Mouse (Mus musculus): ENCODE results near the gene Scyl1. TPM values are rescaled to one million over a fixed set of nuclear protein-coding genes. Genes with fewer than 3 reads are reported as not detected.
A peak's percentile ranks its signal among the peaks of the same experiment; 100 is the strongest.

The Scyl1 gene
- polyA plus RNA-seq, 1 experiment from 2014 or later: 70.0 TPM

GRCm38 (mm10) chr19:5801432-5801964 lies 30.3 kb upstream of the Scyl1 start:
- Histone ChIP-seq H3K27ac (peak overlapping the region; percentile 100), H3K27me3 (no peaks in the 10 kb centered on the region), H3K9ac (replicated peaks) (peak overlapping the region; percentile 99), H3K36me3 (peaks cover 20% of the 10 kb centered on the region), H3K4me3 (replicated peaks) (peak overlapping the region; percentile 99), H3K9me3 (no peaks in the 10 kb centered on the region), H3K4me1 (replicated peaks) (peaks cover 45% of the 10 kb centered on the region), H3K4me2 (replicated peaks) (peak overlapping the region; percentile 97)
- ATAC-seq: no peak
- WGBS: 7% methylated on average over 3 of the region's 3 CpGs

GRCm38 (mm10) chr19:5800632-5801431 lies 29.6 kb upstream of the Scyl1 start:
- WGBS: 0% methylated on average over 19 of the region's 19 CpGs
- Histone ChIP-seq H3K4me1 (replicated peaks) (peaks cover 45% of the 10 kb centered on the region), H3K9me3 (no peaks in the 10 kb centered on the region), H3K36me3 (peaks cover 26% of the 10 kb centered on the region), H3K4me2 (replicated peaks) (peak overlapping the region; percentile 97), H3K9ac (replicated peaks) (peak overlapping the region; percentile 99), H3K4me3 (replicated peaks) (peak overlapping the region; percentile 99), H3K27ac (peak overlapping the region; percentile 100), H3K27me3 (no peaks in the 10 kb centered on the region)
- ATAC-seq: no peak

- 2% methylated on average over 2 of the region's 2 CpGs for WGBS
- peaks cover 32% of the 10 kb centered on the region for H3K36me3 ChIP-seq
Observed at GRCm38 (mm10) chr19:5800350-5800631, 29.1 kb upstream of the Scyl1 start.

GRCm38 (mm10) chr19:5799566-5800349 lies 28.5 kb upstream of the Scyl1 start:
- Histone ChIP-seq H3K36me3 (peaks cover 37% of the 10 kb centered on the region), H3K9me3 (no peaks in the 10 kb centered on the region), H3K9ac (replicated peaks) (peak overlapping the region; percentile 99), H3K27me3 (no peaks in the 10 kb centered on the region), H3K4me2 (replicated peaks) (peak overlapping the region; percentile 97), H3K27ac (peak overlapping the region; percentile 100), H3K4me1 (replicated peaks) (peaks cover 49% of the 10 kb centered on the region), H3K4me3 (replicated peaks) (peak overlapping the region; percentile 99)
- no peak for ATAC-seq
- 0% methylated on average over 10 of the region's 10 CpGs for WGBS

More at GRCm38 (mm10) chr19:5800350-5800631, 29.1 kb upstream of the Scyl1 start:
- peak overlapping the region; percentile 99 for H3K4me3 ChIP-seq (replicated peaks)
- H3K4me2 ChIP-seq (replicated peaks): peak overlapping the region; percentile 97
- no peaks in the 10 kb centered on the region for H3K9me3 ChIP-seq
- peak overlapping the region; percentile 100 for H3K27ac ChIP-seq
- no peak for ATAC-seq
- H3K9ac ChIP-seq (replicated peaks): peak overlapping the region; percentile 99
- peaks cover 49% of the 10 kb centered on the region for H3K4me1 ChIP-seq (replicated peaks)
- H3K27me3 ChIP-seq: no peaks in the 10 kb centered on the region

- Histone ChIP-seq H3K4me1 (replicated peaks) (peaks cover 45% of the 10 kb centered on the region), H3K9ac (replicated peaks) (peak overlapping the region; percentile 86), H3K27ac (peak overlapping the region; percentile 49; the same call in 1 of the 2 replicates), H3K9me3 (no peaks in the 10 kb centered on the region), H3K27me3 (no peaks in the 10 kb centered on the region), H3K4me3 (replicated peaks) (peak overlapping the region; percentile 99), H3K4me2 (replicated peaks) (peak overlapping the region; percentile 97), H3K36me3 (peaks cover 39% of the 10 kb centered on the region)
- WGBS: 1% methylated on average over 7 of the region's 7 CpGs
- ATAC-seq: no peak
Observed at GRCm38 (mm10) chr19:5798700-5799479, 27.7 kb upstream of the Scyl1 start.

- no peak for ATAC-seq
- 0 out of 2 replicates have a peak overlapping the region, but pooled peaks have one; percentile 54 for H3K27ac ChIP-seq
- peaks cover 40% of the 10 kb centered on the region for H3K4me1 ChIP-seq (replicated peaks)
- WGBS: 32% methylated on average over 7 of the region's 7 CpGs
- peak overlapping the region; percentile 67 for H3K9ac ChIP-seq (replicated peaks)
- no peaks in the 10 kb centered on the region for H3K9me3 ChIP-seq
- no peaks in the 10 kb centered on the region for H3K27me3 ChIP-seq
- H3K36me3 ChIP-seq: peaks cover 39% of the 10 kb centered on the region
- H3K4me2 ChIP-seq (replicated peaks): peak overlapping the region; percentile 97
- peak overlapping the region; percentile 99 for H3K4me3 ChIP-seq (replicated peaks)
Observed at GRCm38 (mm10) chr19:5797381-5798111, 26.3 kb upstream of the Scyl1 start.

GRCm38 (mm10) chr19:5796573-5797111 lies 25.4 kb upstream of the Scyl1 start:
- no peaks in the 10 kb centered on the region for H3K27me3 ChIP-seq
- H3K4me2 ChIP-seq (replicated peaks): peak overlapping the region; percentile 97
- H3K27ac ChIP-seq: peak overlapping the region; percentile 54
- H3K9me3 ChIP-seq: no peaks in the 10 kb centered on the region
- 67% methylated on average over 7 of the region's 7 CpGs for WGBS
- H3K36me3 ChIP-seq: peaks cover 39% of the 10 kb centered on the region
- H3K4me1 ChIP-seq (replicated peaks): peaks cover 40% of the 10 kb centered on the region
- H3K4me3 ChIP-seq (replicated peaks): peak overlapping the region; percentile 99
- ATAC-seq: no peak
- peak overlapping the region; percentile 67 for H3K9ac ChIP-seq (replicated peaks)

- Histone ChIP-seq H3K9me3 (no peaks in the 10 kb centered on the region), H3K4me2 (replicated peaks) (peak overlapping the region; percentile 97), H3K27ac (peak overlapping the region; percentile 54), H3K36me3 (peaks cover 39% of the 10 kb centered on the region), H3K9ac (replicated peaks) (peak overlapping the region; percentile 67), H3K27me3 (no peaks in the 10 kb centered on the region), H3K4me3 (replicated peaks) (peak overlapping the region; percentile 99), H3K4me1 (replicated peaks) (peaks cover 40% of the 10 kb centered on the region)
- 74% methylated on average over 11 of the region's 11 CpGs for WGBS
- no peak for ATAC-seq
Observed at GRCm38 (mm10) chr19:5795668-5796572, 24.7 kb upstream of the Scyl1 start.

- ATAC-seq: peak; percentile 19; the same call in 1 of the 2 replicates
- H3K9me3 ChIP-seq: no peaks in the 10 kb centered on the region
- peaks cover 39% of the 10 kb centered on the region for H3K36me3 ChIP-seq
- H3K4me1 ChIP-seq (replicated peaks): peaks cover 40% of the 10 kb centered on the region
- no peaks in the 10 kb centered on the region for H3K27me3 ChIP-seq
- WGBS: 43% methylated on average over 5 of the region's 5 CpGs
- peak overlapping the region; percentile 47; the same call in 1 of the 2 replicates for H3K27ac ChIP-seq
- peak overlapping the region; percentile 99 for H3K4me3 ChIP-seq (replicated peaks)
- H3K9ac ChIP-seq (replicated peaks): peak overlapping the region; percentile 67
- peak overlapping the region; percentile 97 for H3K4me2 ChIP-seq (replicated peaks)
Observed at GRCm38 (mm10) chr19:5794771-5795576, 23.8 kb upstream of the Scyl1 start.
